Mouse (Mus musculus) thymus, adult 2 months (tissue): Measurements from ENCODE around the gene Gpr26. TPM values are rescaled to one million over a fixed set of nuclear protein-coding genes. Genes with fewer than 3 reads are reported as not detected.

Experiments used
- DNase-seq: peaks from one replicate; pipeline ENCODE4 v3.0.0; 2021
- H3K27ac ChIP-seq: fragments of 200-500 bp; 2 replicates; pipeline ENCODE4 v1.5.1; 2012; ENCODE audit warnings: low read length, control low read depth; ENCODE audit not compliant: control insufficient read depth, insufficient read depth
- H3K27me3 ChIP-seq: fragments of 200-500 bp; 2 replicates; pipeline ENCODE4 v1.6.1; 2012; ENCODE audit warnings: mild to moderate bottlenecking, low read length, moderate library complexity, mixed read lengths; ENCODE audit not compliant: control insufficient read depth, insufficient read depth
- H3K36me3 ChIP-seq: fragments of 200-500 bp; 2 replicates; pipeline ENCODE4 v1.6.1; 2012; ENCODE audit warnings: mild to moderate bottlenecking, low read length, moderate library complexity; ENCODE audit not compliant: control insufficient read depth, insufficient read depth
- H3K4me1 ChIP-seq: fragments of 200-500 bp; replicated peaks from 2 replicates; pipeline ENCODE4 v1.6.1; 2012; ENCODE audit warnings: low read length; ENCODE audit not compliant: control insufficient read depth, insufficient read depth
- H3K4me3 ChIP-seq: fragments of 200-500 bp; 2 replicates; pipeline ENCODE4 v1.5.1; 2012; ENCODE audit warnings: mild to moderate bottlenecking, low read length, control low read depth, moderate library complexity; ENCODE audit not compliant: control insufficient read depth, insufficient read depth
- CTCF ChIP-seq: fragments of 200-500 bp; IDR thresholded peaks from 2 replicates; pipeline ENCODE4 v1.5.1; 2012; ENCODE audit warnings: mild to moderate bottlenecking, control low read depth, low read length, moderate library complexity, borderline replicate concordance; ENCODE audit not compliant: control insufficient read depth, poor library complexity, insufficient read depth; ENCODE audit errors: extremely low read depth
- POLR2A ChIP-seq: fragments of 200-500 bp; IDR thresholded peaks from 2 replicates; pipeline ENCODE4 v1.6.1; 2012; ENCODE audit warnings: mild to moderate bottlenecking, low read length, control low read depth, moderate library complexity; ENCODE audit not compliant: control insufficient read depth, poor library complexity, insufficient read depth; ENCODE audit errors: extremely low read depth
- WGBS: fragments of 180-500 bp; shearing (Covaris S2); methylation state at CpG from one replicate; pipeline ENCODE4 v1.1.7; 2018; 5-methylcytosine and 5-hydroxymethylcytosine counted together
- polyA plus RNA-seq: library from polyadenylated mRNA; depleted of rRNA; stranded (reverse); fragments of >200 nt; gene quantifications from 2 replicates; pipeline ENCODE4 v1.2.3, GENCODE M21; 2012; rRNA removed

The Gpr26 gene
- 0.01 TPM in 1 of 2 replicates, not detected in the other for polyA plus RNA-seq

GRCm38 (mm10) chr7:131966023-131966915, at the start of gene Gpr26:
Gene Gpr26 (plus strand): TSS chr7:131966460.
- no peaks in the 10 kb centered on the region for H3K4me1 ChIP-seq
- H3K4me3 ChIP-seq, result no peak within 1 kb of the TSS
- no peaks in the 10 kb centered on the region for H3K27me3 ChIP-seq
- WGBS, result 14% methylated on average over 32 of the region's 32 CpGs
- TF ChIP-seq POLR2A (no peak), CTCF (no peak)
- no peak within 1 kb of the TSS for H3K27ac ChIP-seq
- DNase-seq, result no peak
- no peaks in the 10 kb centered on the region for H3K36me3 ChIP-seq

GRCm38 (mm10) chr7:131917384-131917783, 48.9 kb upstream of the Gpr26 start:
- 47% methylated on average over 7 of the region's 7 CpGs for WGBS
- TF ChIP-seq POLR2A, result no peak
- no peak for TF ChIP-seq CTCF
- Histone ChIP-seq H3K4me1 (no peaks in the 10 kb centered on the region), H3K27ac (no peak overlapping the region), H3K36me3 (no peaks in the 10 kb centered on the region), H3K27me3 (no peaks in the 10 kb centered on the region), H3K4me3 (no peak overlapping the region)
- no peak for DNase-seq

GRCm38 (mm10) chr7:131927288-131928050, 38.8 kb upstream of the Gpr26 start:
- H3K4me3 ChIP-seq, result no peak overlapping the region
- no peaks in the 10 kb centered on the region for H3K27me3 ChIP-seq
- no peak for DNase-seq
- H3K27ac ChIP-seq, result no peak overlapping the region
- TF ChIP-seq CTCF, result no peak
- TF ChIP-seq POLR2A, result no peak
- H3K36me3 ChIP-seq, result no peaks in the 10 kb centered on the region
- 73% methylated on average over 9 of the region's 9 CpGs for WGBS
- no peaks in the 10 kb centered on the region for H3K4me1 ChIP-seq

GRCm38 (mm10) chr7:131937611-131938010, 28.6 kb upstream of the Gpr26 start:
- Histone ChIP-seq H3K27me3 (no peaks in the 10 kb centered on the region), H3K36me3 (no peaks in the 10 kb centered on the region), H3K4me1 (no peaks in the 10 kb centered on the region), H3K27ac (no peak overlapping the region), H3K4me3 (no peak overlapping the region)
- TF ChIP-seq CTCF (no peak), POLR2A (no peak)
- no peak for DNase-seq
- WGBS, result 83% methylated on average over 3 of the region's 3 CpGs

- TF ChIP-seq CTCF (no peak), POLR2A (no peak)
- no peak for DNase-seq
- no peaks in the 10 kb centered on the region for H3K4me1 ChIP-seq
- H3K27me3 ChIP-seq, result no peaks in the 10 kb centered on the region
- H3K27ac ChIP-seq, result no peak overlapping the region
- WGBS, result 90% methylated on average over 5 of the region's 5 CpGs
- H3K4me3 ChIP-seq, result no peak overlapping the region
- no peaks in the 10 kb centered on the region for H3K36me3 ChIP-seq
Measured at GRCm38 (mm10) chr7:131951131-131951530, 15.1 kb upstream of the Gpr26 start.

GRCm38 (mm10) chr7:131953402-131953801, 12.9 kb upstream of the Gpr26 start:
- Histone ChIP-seq H3K4me1 (no peaks in the 10 kb centered on the region), H3K36me3 (no peaks in the 10 kb centered on the region), H3K27ac (no peak overlapping the region), H3K4me3 (no peak overlapping the region), H3K27me3 (no peaks in the 10 kb centered on the region)
- WGBS, result 85% methylated on average over 3 of the region's 3 CpGs
- no peak for TF ChIP-seq POLR2A
- no peak for TF ChIP-seq CTCF
- DNase-seq, result no peak

GRCm38 (mm10) chr7:131958705-131959104, 7.6 kb upstream of the Gpr26 start:
- Histone ChIP-seq H3K27me3 (no peaks in the 10 kb centered on the region), H3K27ac (no peak overlapping the region), H3K4me3 (no peak overlapping the region), H3K36me3 (no peaks in the 10 kb centered on the region), H3K4me1 (no peaks in the 10 kb centered on the region)
- no peak for DNase-seq
- WGBS, result 86% methylated on average over 1 of the region's 1 CpGs
- TF ChIP-seq POLR2A (no peak), CTCF (no peak)
